In the genomic region with DNA sequence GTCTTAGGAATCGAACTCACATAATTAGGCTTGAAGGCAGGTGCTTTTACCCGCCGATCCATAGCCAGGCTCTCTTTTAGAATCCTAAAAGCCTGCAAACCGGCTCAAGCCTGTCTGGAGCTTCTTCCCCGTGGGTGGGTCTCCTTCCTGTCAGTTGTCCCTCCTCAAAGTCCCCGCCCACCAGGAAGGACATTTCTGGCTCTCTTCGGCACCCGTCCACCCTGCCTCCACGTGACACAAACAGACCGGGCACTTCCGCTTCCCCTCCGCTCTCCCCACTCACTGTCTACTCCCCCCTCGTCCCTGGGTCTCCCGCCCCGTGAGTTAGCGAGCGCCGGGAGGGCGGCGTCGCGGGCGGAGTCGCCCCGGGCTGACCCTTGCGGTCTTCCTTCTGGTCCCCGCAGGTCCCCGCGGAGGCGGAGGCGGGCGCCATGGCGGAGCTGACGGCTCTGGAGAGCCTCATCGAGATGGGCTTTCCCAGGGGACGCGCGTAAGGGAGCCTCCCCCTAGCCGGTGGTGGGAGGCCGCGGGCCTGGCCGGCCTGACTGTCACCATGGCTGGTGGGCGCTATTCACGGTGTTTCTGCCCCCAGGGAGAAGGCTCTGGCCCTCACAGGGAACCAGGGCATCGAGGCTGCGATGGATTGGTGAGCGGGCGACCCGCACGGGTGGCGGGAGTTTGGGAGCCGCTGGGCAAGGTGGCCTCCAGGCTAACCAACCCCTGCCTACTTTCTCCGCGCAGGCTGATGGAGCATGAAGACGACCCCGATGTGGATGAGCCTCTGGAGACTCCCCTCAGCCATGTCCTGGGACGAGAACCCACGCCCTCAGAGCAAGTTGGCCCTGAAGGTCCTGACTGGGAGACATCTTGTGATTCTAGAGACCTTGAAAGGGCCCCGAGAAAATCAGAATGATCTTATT, we compare ENCODE assay signal across 8 mouse cellular contexts. TPM values are rescaled to one million over a fixed set of nuclear protein-coding genes. Genes with fewer than 3 reads are reported as not detected.
DNase-seq lines count a peak whose midpoint lies in the region; ATAC-seq and TF ChIP-seq lines count a peak whose summit lies in the region.

A gene (plus strand): TSS at position 230 of the 920 bp plus-strand sequence.

- peak within 1 kb of the TSS; percentile 94 for H3K27ac ChIP-seq in gastrocnemius, adult 2 months
- peak within 1 kb of the TSS; percentile 86 for H3K27ac ChIP-seq in hindbrain, postnatal 0 days
- peak within 1 kb of the TSS; percentile 82 for H3K27ac ChIP-seq in left cerebral cortex, adult 2 months

- peaks cover 5% of the 10 kb centered on the region; the same call in 1 of the 2 replicates for H3K4me1 ChIP-seq in hindbrain, postnatal 0 days (ENCODE audit: insufficient read depth, low read length)

- H3K27me3 ChIP-seq in hindbrain, postnatal 0 days (ENCODE audit: insufficient read depth, low read length): no peaks in the 10 kb centered on the region

- 1% methylated on average over 58 of the region's 59 CpGs for WGBS in hindbrain, postnatal 0 days

- intact Hi-C loops in gastrocnemius, adult 2 months (cut with DNase I): loop anchor here (1.0 to 2.0 kb wide), 2 partner anchors 27 to 97 kb away; a partner anchor contains a TSS
- intact Hi-C loops in left cerebral cortex, adult 2 months (cut with DNase I): loop anchor here (1.0 kb wide), 1 partner anchor 52 kb away; a partner anchor contains a TSS

- peak within 1 kb of the TSS; percentile 95 for H3K9ac ChIP-seq in hindbrain, postnatal 0 days (replicated peaks; ENCODE audit: low read length)

- peak within 1 kb of the TSS; percentile 94 for H3K4me3 ChIP-seq in gastrocnemius, adult 2 months
- peak within 1 kb of the TSS; percentile 98 for H3K4me3 ChIP-seq in hindbrain, postnatal 0 days (ENCODE audit: low read length)
- H3K4me3 ChIP-seq in left cerebral cortex, adult 2 months: peak within 1 kb of the TSS; percentile 88

- H3K36me3 ChIP-seq in hindbrain, postnatal 0 days (ENCODE audit: insufficient read depth, low read length): peaks cover 21% of the 10 kb centered on the region; the same call in 1 of the 2 replicates

- DNase-seq in ZHBTc4 (ENCODE audit: low read depth, low spot score): peak; percentile 99
- peak; percentile 98 for DNase-seq in gastrocnemius, adult 2 months
- DNase-seq in hindbrain, postnatal 0 days (ENCODE audit: low spot score): peak; percentile 97
- peak; percentile 97 to 99 for DNase-seq in left cerebral cortex, adult 2 months (ENCODE audit: extremely low spot score in 1 of 2, low spot score in 2 of 2)
- DNase-seq in right cerebral cortex, adult 2 months (ENCODE audit: low spot score in 2 of 2): peak; percentile 99 to 100
- peak; percentile 97 for DNase-seq in urinary bladder, postnatal 14 days (ENCODE audit: low spot score)

- no peak; the same call in 1 of the 2 replicates for TF ChIP-seq CTCF in gastrocnemius, adult 2 months (IDR thresholded peaks at IDR 0.05)
- no peak for TF ChIP-seq CTCF in hindbrain, postnatal 0 days (IDR thresholded peaks at IDR 0.05; ENCODE audit: low read depth)
- TF ChIP-seq CTCF in left cerebral cortex, adult 2 months (IDR thresholded peaks at IDR 0.05): no peak

- H3K4me2 ChIP-seq in hindbrain, postnatal 0 days (ENCODE audit: low read depth, low read length): peak within 1 kb of the TSS; percentile 91

- ATAC-seq in common myeloid progenitor, adult 5-6 weeks (replicated peaks; ENCODE audit: low read depth, poor library complexity, severe bottlenecking): peak; percentile 99
- ATAC-seq in hindbrain, postnatal 0 days: peak; percentile 99
- ATAC-seq in megakaryocyte, adult 5-6 weeks (ENCODE audit: poor library complexity, severe bottlenecking): peak; percentile 100

- H3K9me3 ChIP-seq in hindbrain, postnatal 0 days (ENCODE audit: low read length): no peaks in the 10 kb centered on the region

RNA-seq across cellular contexts. Expression of the gene that starts here (rescaled TPM):
- total RNA-seq in common myeloid progenitor, adult 5-6 weeks (2017): 176 and 210 TPM in 2 replicates
- total RNA-seq in gastrocnemius, adult 2 months (2021): 100 to 1,000 TPM; 199 to 235 TPM
- total RNA-seq in hindbrain, postnatal 0 days (2014; rRNA removed): 60.8 and 67.7 TPM in 2 replicates
- polyA plus RNA-seq in hindbrain, postnatal 0 days (2015; fragmentation: Nextera tagmentation; extraction: Ambion mirVana): 158 and 164 TPM in 2 replicates
- total RNA-seq in left cerebral cortex, adult 2 months (2021): 10 to 100 TPM; 86.1 to 94.7 TPM
- total RNA-seq in megakaryocyte, adult 5-6 weeks (2015): 63.2 and 66.8 TPM in 2 replicates
- 149 and 168 TPM in 2 replicates for total RNA-seq in megakaryocyte, adult 5-6 weeks (2017)

Comparison
In these comparisons a context has a peak if more than half of its experiments do, and no peak if none do; other contexts are left out.
1. Peak in every context shown above with its lines: DNase-seq, ATAC-seq, H3K4me3 ChIP-seq and H3K27ac ChIP-seq.